Mouse (Mus musculus) heart, embryonic 15.5 days (tissue): ENCODE data around the gene Ube2o. TPM values are rescaled to one million over a fixed set of nuclear protein-coding genes. Genes with fewer than 3 reads are reported as not detected.
A peak's percentile ranks its signal among the peaks of the same experiment; 100 is the strongest.

Experiments used
- ATAC-seq: fragments of 200-750 bp; cut with Nextera tagmentation; replicated peaks from 2 replicates; pipeline ENCODE4 v1.8.0; 2017; ENCODE audit warnings: low read depth, moderate TSS enrichment; ENCODE audit not compliant: insufficient number of reproducible peaks, insufficient read depth, low FRiP score
- H3K27ac ChIP-seq: fragments of 300-500 bp; sonication (generic); 2 replicates; pipeline ENCODE4 v1.5.1; 2015; ENCODE audit warnings: mild to moderate bottlenecking, inconsistent platforms
- H3K27me3 ChIP-seq: fragments of 300-500 bp; sonication (generic); 2 replicates; pipeline ENCODE4 v1.6.1; 2015; ENCODE audit warnings: inconsistent platforms
- H3K36me3 ChIP-seq: fragments of 300-500 bp; sonication (generic); 2 replicates; pipeline ENCODE4 v1.6.1; 2015; ENCODE audit warnings: mild to moderate bottlenecking, inconsistent platforms
- H3K4me1 ChIP-seq: fragments of 300-500 bp; sonication (generic); replicated peaks from 2 replicates; pipeline ENCODE4 v1.6.1; 2015; ENCODE audit warnings: inconsistent platforms
- H3K4me2 ChIP-seq: fragments of 300-500 bp; sonication (generic); 2 replicates; pipeline ENCODE4 v1.6.1; 2015; ENCODE audit warnings: inconsistent platforms, mild to moderate bottlenecking, moderate library complexity
- H3K4me3 ChIP-seq: fragments of 300-500 bp; sonication (generic); 2 replicates; pipeline ENCODE4 v1.5.1; 2015; ENCODE audit warnings: mild to moderate bottlenecking, inconsistent platforms
- H3K9ac ChIP-seq: fragments of 300-500 bp; sonication (generic); 2 replicates; pipeline ENCODE4 v1.6.1; 2015; ENCODE audit warnings: mild to moderate bottlenecking, inconsistent platforms
- H3K9me3 ChIP-seq: fragments of 300-500 bp; sonication (generic); replicated peaks from 2 replicates; pipeline ENCODE4 v1.6.1; 2016; ENCODE audit warnings: inconsistent platforms
- WGBS: fragments of 180-500 bp; shearing (Covaris S2); methylation state at CpG from one replicate; pipeline ENCODE4 v1.1.7; 2015; ENCODE audit warnings: mixed read lengths; 5-methylcytosine and 5-hydroxymethylcytosine counted together
- polyA plus RNA-seq: library from polyadenylated mRNA; unstranded; fragments of >200 nt; fragmentation: Nextera tagmentation; extraction: Ambion mirVana; gene quantifications from 2 replicates; pipeline ENCODE4 v1.2.1, GENCODE M21; 2015

Gene Ube2o
- polyA plus RNA-seq, 1 experiment from 2014 or later, result 14.4 TPM

- Histone ChIP-seq H3K27me3 (peaks cover 6% of the 10 kb centered on the region; the same call in 1 of the 2 replicates), H3K27ac (no peak overlapping the region), H3K4me3 (no peak overlapping the region), H3K9me3 (no peaks in the 10 kb centered on the region), H3K4me1 (peaks cover 14% of the 10 kb centered on the region), H3K36me3 (no peaks in the 10 kb centered on the region; the same call in 1 of the 2 replicates), H3K9ac (no peak overlapping the region), H3K4me2 (no peak overlapping the region)
- ATAC-seq, result peak; percentile 62
These were observed 11.2 kb upstream of the Ube2o start for GRCm38 (mm10) chr11:116592428-116592827.

- 73% methylated on average over 4 of the region's 4 CpGs for WGBS
- no peaks in the 10 kb centered on the region; the same call in 1 of the 2 replicates for H3K36me3 ChIP-seq
- H3K4me2 ChIP-seq, result no peak overlapping the region
- H3K27me3 ChIP-seq, result peaks cover 12% of the 10 kb centered on the region; the same call in 1 of the 2 replicates
- H3K9ac ChIP-seq, result no peak overlapping the region
- no peaks in the 10 kb centered on the region for H3K9me3 ChIP-seq
- ATAC-seq, result no peak
- no peak overlapping the region for H3K4me3 ChIP-seq
- H3K4me1 ChIP-seq, result peaks cover 15% of the 10 kb centered on the region
- H3K27ac ChIP-seq, result no peak overlapping the region
These were observed 10.4 kb upstream of the Ube2o start for GRCm38 (mm10) chr11:116591621-116592020.

- H3K9ac ChIP-seq, result no peak overlapping the region
- H3K27me3 ChIP-seq, result peaks cover 12% of the 10 kb centered on the region; the same call in 1 of the 2 replicates
- H3K9me3 ChIP-seq, result no peaks in the 10 kb centered on the region
- peaks cover 20% of the 10 kb centered on the region for H3K4me1 ChIP-seq
- ATAC-seq, result no peak
- H3K4me2 ChIP-seq, result no peak overlapping the region
- WGBS, result 58% methylated on average over 8 of the region's 8 CpGs
- no peak overlapping the region for H3K4me3 ChIP-seq
- H3K27ac ChIP-seq, result no peak overlapping the region
- no peaks in the 10 kb centered on the region for H3K36me3 ChIP-seq
These were observed 8.3 kb upstream of the Ube2o start for GRCm38 (mm10) chr11:116589574-116589973.

- Histone ChIP-seq H3K9ac (no peak overlapping the region), H3K4me3 (no peak overlapping the region), H3K9me3 (no peaks in the 10 kb centered on the region), H3K27me3 (peaks cover 12% of the 10 kb centered on the region; the same call in 1 of the 2 replicates), H3K27ac (no peak overlapping the region), H3K4me2 (no peak overlapping the region), H3K36me3 (no peaks in the 10 kb centered on the region), H3K4me1 (peaks cover 20% of the 10 kb centered on the region)
- ATAC-seq, result no peak
- 21% methylated on average over 14 of the region's 14 CpGs for WGBS
These were observed 7.8 kb upstream of the Ube2o start for GRCm38 (mm10) chr11:116589020-116589531.

GRCm38 (mm10) chr11:116586801-116587631 lies 5.8 kb upstream of the Ube2o start:
- H3K4me3 ChIP-seq, result no peak overlapping the region
- H3K9ac ChIP-seq, result no peak overlapping the region
- peak; percentile 61 for ATAC-seq
- 26% methylated on average over 23 of the region's 23 CpGs for WGBS
- no peaks in the 10 kb centered on the region for H3K9me3 ChIP-seq
- H3K4me2 ChIP-seq, result peak overlapping the region; percentile 28; the same call in 1 of the 2 replicates
- H3K4me1 ChIP-seq, result peaks cover 14% of the 10 kb centered on the region
- peaks cover 12% of the 10 kb centered on the region; the same call in 1 of the 2 replicates for H3K27me3 ChIP-seq
- no peaks in the 10 kb centered on the region for H3K36me3 ChIP-seq
- no peak overlapping the region for H3K27ac ChIP-seq

GRCm38 (mm10) chr11:116586310-116586709 lies 5.1 kb upstream of the Ube2o start, which contains the start of gene Aanat:
Gene Aanat (plus strand): TSS chr11:116586432.
- Histone ChIP-seq H3K9me3 (no peaks in the 10 kb centered on the region), H3K4me3 (no peak within 1 kb of the TSS), H3K9ac (no peak within 1 kb of the TSS), H3K27ac (no peak within 1 kb of the TSS), H3K36me3 (no peaks in the 10 kb centered on the region), H3K27me3 (peaks cover 12% of the 10 kb centered on the region; the same call in 1 of the 2 replicates), H3K4me1 (peaks cover 14% of the 10 kb centered on the region), H3K4me2 (peak within 1 kb of the TSS; percentile 28; the same call in 1 of the 2 replicates)
- 71% methylated on average over 5 of the region's 5 CpGs for WGBS
- no peak for ATAC-seq

- Histone ChIP-seq H3K9ac (no peak overlapping the region), H3K4me2 (no peak overlapping the region), H3K27me3 (peaks cover 12% of the 10 kb centered on the region; the same call in 1 of the 2 replicates), H3K27ac (no peak overlapping the region), H3K4me1 (peaks cover 15% of the 10 kb centered on the region), H3K4me3 (no peak overlapping the region), H3K9me3 (no peaks in the 10 kb centered on the region), H3K36me3 (no peaks in the 10 kb centered on the region)
- ATAC-seq, result no peak
- 58% methylated on average over 6 of the region's 6 CpGs for WGBS
These were observed 4.4 kb upstream of the Ube2o start for GRCm38 (mm10) chr11:116585682-116586081.

GRCm38 (mm10) chr11:116580711-116581375 lies 404 bp downstream of the Ube2o start:
- Histone ChIP-seq H3K27me3 (no peaks in the 10 kb centered on the region), H3K36me3 (no peaks in the 10 kb centered on the region), H3K27ac (peak overlapping the region; percentile 83), H3K4me2 (peak overlapping the region; percentile 93), H3K9ac (peak overlapping the region; percentile 87), H3K9me3 (no peaks in the 10 kb centered on the region), H3K4me3 (peak overlapping the region; percentile 83), H3K4me1 (peaks cover 22% of the 10 kb centered on the region)
- under 1% methylated on average over 90 of the region's 91 CpGs for WGBS
- peak; percentile 74 for ATAC-seq

- no peak for ATAC-seq
- Histone ChIP-seq H3K9ac (peak overlapping the region; percentile 87), H3K27ac (no peak overlapping the region), H3K36me3 (no peaks in the 10 kb centered on the region), H3K27me3 (no peaks in the 10 kb centered on the region), H3K9me3 (no peaks in the 10 kb centered on the region), H3K4me1 (peaks cover 29% of the 10 kb centered on the region), H3K4me3 (peak overlapping the region; percentile 83), H3K4me2 (peak overlapping the region; percentile 93)
- 26% methylated on average over 10 of the region's 10 CpGs for WGBS
These were observed 1.1 kb downstream of the Ube2o start for GRCm38 (mm10) chr11:116580031-116580652.

GRCm38 (mm10) chr11:116579280-116579679 lies 2.0 kb downstream of the Ube2o start:
- Histone ChIP-seq H3K4me3 (no peak overlapping the region), H3K36me3 (no peaks in the 10 kb centered on the region), H3K9ac (no peak overlapping the region), H3K27ac (no peak overlapping the region), H3K9me3 (no peaks in the 10 kb centered on the region), H3K4me1 (peaks cover 38% of the 10 kb centered on the region), H3K27me3 (no peaks in the 10 kb centered on the region), H3K4me2 (no peak overlapping the region)
- 89% methylated on average over 3 of the region's 3 CpGs for WGBS
- no peak for ATAC-seq

GRCm38 (mm10) chr11:116575396-116575795 lies 5.9 kb downstream of the Ube2o start:
- peaks cover 67% of the 10 kb centered on the region for H3K4me1 ChIP-seq
- no peaks in the 10 kb centered on the region for H3K27me3 ChIP-seq
- H3K4me3 ChIP-seq, result no peak overlapping the region
- H3K9me3 ChIP-seq, result no peaks in the 10 kb centered on the region
- WGBS, result 47% methylated on average over 2 of the region's 2 CpGs
- no peak for ATAC-seq
- no peak overlapping the region for H3K9ac ChIP-seq
- peak overlapping the region; percentile 59 for H3K27ac ChIP-seq
- H3K4me2 ChIP-seq, result 0 out of 2 replicates have a peak overlapping the region, but pooled peaks have one; percentile 12
- no peaks in the 10 kb centered on the region for H3K36me3 ChIP-seq
